Mouse (Mus musculus) olfactory bulb, adult 2 months (tissue): ENCODE results near the gene Txndc12. TPM values are rescaled to one million over a fixed set of nuclear protein-coding genes. Genes with fewer than 3 reads are reported as not detected.

Source experiments
- H3K27ac ChIP-seq: fragments of 200-500 bp; 2 replicates; pipeline ENCODE4 v1.5.1; 2012; ENCODE audit warnings: low read depth, low read length; ENCODE audit not compliant: insufficient read depth
- H3K4me1 ChIP-seq: fragments of 200-500 bp; 2 replicates; pipeline ENCODE4 v1.6.1; 2012; ENCODE audit warnings: low read length; ENCODE audit not compliant: control insufficient read depth, insufficient read depth
- H3K4me3 ChIP-seq: fragments of 200-500 bp; 2 replicates; pipeline ENCODE4 v1.5.1; 2012; ENCODE audit warnings: mild to moderate bottlenecking, low read depth, low read length, moderate library complexity; ENCODE audit not compliant: insufficient read depth
- CTCF ChIP-seq: fragments of 200-500 bp; IDR thresholded peaks from 2 replicates; pipeline ENCODE4 v1.5.1; 2012; ENCODE audit warnings: low read depth, mild to moderate bottlenecking, low read length, moderate library complexity; ENCODE audit not compliant: insufficient read depth
- POLR2A ChIP-seq: fragments of 200-500 bp; IDR thresholded peaks from 2 replicates; pipeline ENCODE4 v1.6.1; 2012; ENCODE audit warnings: mild to moderate bottlenecking, low read depth, low read length, moderate library complexity; ENCODE audit not compliant: insufficient read depth
- WGBS: fragments of 180-500 bp; shearing (Covaris S2); methylation state at CpG from one replicate; pipeline ENCODE4 v1.1.7; 2018; 5-methylcytosine and 5-hydroxymethylcytosine counted together
- polyA plus RNA-seq: library from polyadenylated mRNA; stranded (reverse); fragments of >200 nt; gene quantifications from 2 replicates; pipeline ENCODE4 v1.2.4, GENCODE M21; 2012; ENCODE audit warnings: low replicate concordance; ENCODE audit not compliant: missing spikeins, insufficient read depth, insufficient read length

Txndc12 gene
- polyA plus RNA-seq, 1 experiment: not detected

DNA sequence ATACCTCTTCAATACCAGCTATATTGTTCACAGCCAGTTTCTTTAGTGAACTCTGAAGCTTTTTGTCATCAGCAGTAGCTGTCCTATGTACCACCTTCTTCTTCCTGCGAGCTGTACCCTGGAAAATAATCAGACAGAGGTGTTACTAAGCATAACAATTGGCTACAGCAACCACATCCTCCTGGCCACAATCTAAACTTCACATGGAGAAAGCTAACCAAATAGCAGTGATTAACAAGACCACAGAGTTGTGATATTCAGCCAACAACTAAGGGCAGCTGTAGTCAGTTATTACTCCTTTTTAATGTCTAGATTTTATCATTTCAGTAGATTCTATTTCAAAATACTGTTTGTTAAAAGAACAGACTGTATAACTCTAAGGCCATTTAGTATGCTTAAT, 8.3 kb upstream of the Txndc12 start:
- no peak for TF ChIP-seq CTCF
- no peak for TF ChIP-seq POLR2A
- H3K4me1 ChIP-seq: peaks cover 4% of the 10 kb centered on the region; the same call in 1 of the 2 replicates
- WGBS: 87% methylated on average over 1 of the region's 1 CpGs
- no peak overlapping the region for H3K27ac ChIP-seq
- H3K4me3 ChIP-seq: no peak overlapping the region

GRCm38 (mm10) chr4:108826643-108827042, 7.8 kb upstream of the Txndc12 start:
- Histone ChIP-seq H3K4me3 (no peak overlapping the region), H3K4me1 (peaks cover 4% of the 10 kb centered on the region; the same call in 1 of the 2 replicates), H3K27ac (no peak overlapping the region)
- WGBS: 78% methylated on average over 2 of the region's 2 CpGs
- TF ChIP-seq POLR2A (no peak), CTCF (no peak)

DNA sequence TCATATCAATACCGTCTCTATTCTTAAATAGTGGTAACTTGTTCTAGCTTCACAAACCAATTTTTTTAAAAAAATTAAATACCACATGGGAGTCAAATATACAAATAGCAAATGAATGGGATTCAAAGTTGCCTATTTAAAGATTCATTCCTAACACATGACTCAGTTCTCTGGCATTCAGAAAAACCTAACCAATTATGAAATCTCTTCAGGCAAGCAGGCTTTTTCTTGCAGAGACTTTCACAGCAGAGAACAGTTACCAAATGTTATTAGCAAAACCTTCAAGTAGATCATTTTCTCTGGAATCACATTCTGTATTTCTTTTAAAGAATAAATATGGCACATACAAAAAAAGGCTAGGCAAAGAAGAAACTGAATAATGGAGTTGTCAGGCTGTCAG, 3.7 kb upstream of the Txndc12 start:
- WGBS: 34% methylated on average over 1 of the region's 1 CpGs
- H3K27ac ChIP-seq: no peak overlapping the region
- TF ChIP-seq POLR2A (no peak), CTCF (no peak)
- H3K4me3 ChIP-seq: no peak overlapping the region
- peaks cover 9% of the 10 kb centered on the region for H3K4me1 ChIP-seq

- Histone ChIP-seq H3K4me1 (peaks cover 10% of the 10 kb centered on the region), H3K27ac (peak within 1 kb of the TSS; percentile 99), H3K4me3 (peak within 1 kb of the TSS; percentile 100)
- peak; percentile 75; the same call in 1 of the 2 replicates for TF ChIP-seq POLR2A
- no peak for TF ChIP-seq CTCF
- WGBS: under 1% methylated on average over 73 of the region's 73 CpGs
These were observed 1.2 kb upstream of the Txndc12 start, which contains the start of gene Btf3l4 for GRCm38 (mm10) chr4:108832916-108833827. Btf3l4 (minus strand) TSS chr4:108833614.

DNA sequence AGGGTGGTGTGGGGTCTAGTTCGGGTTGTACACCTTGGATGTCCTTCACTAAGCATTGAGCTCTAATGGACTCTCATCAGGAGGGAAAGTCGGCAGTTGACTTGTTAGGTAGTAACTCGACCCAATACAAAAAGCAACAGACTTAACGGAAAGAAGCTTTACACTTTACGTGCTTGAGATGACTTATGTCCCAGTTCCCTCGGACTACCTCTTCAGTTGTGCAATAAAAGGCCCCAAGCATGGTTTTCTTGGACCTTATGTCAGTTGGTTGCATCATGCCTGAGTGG, 630 bp upstream of the Txndc12 start:
- H3K4me3 ChIP-seq: peak overlapping the region; percentile 100
- under 1% methylated on average over 6 of the region's 6 CpGs for WGBS
- peak overlapping the region; percentile 95 for H3K27ac ChIP-seq
- peaks cover 10% of the 10 kb centered on the region for H3K4me1 ChIP-seq
- no peak for TF ChIP-seq POLR2A
- no peak for TF ChIP-seq CTCF

- WGBS: 1% methylated on average over 15 of the region's 15 CpGs
- peaks cover 10% of the 10 kb centered on the region for H3K4me1 ChIP-seq
- H3K27ac ChIP-seq: peak overlapping the region; percentile 66
- no peak for TF ChIP-seq POLR2A
- no peak for TF ChIP-seq CTCF
- H3K4me3 ChIP-seq: peak overlapping the region; percentile 100
These were observed 540 bp downstream of the Txndc12 start for GRCm38 (mm10) chr4:108834971-108835311.

DNA sequence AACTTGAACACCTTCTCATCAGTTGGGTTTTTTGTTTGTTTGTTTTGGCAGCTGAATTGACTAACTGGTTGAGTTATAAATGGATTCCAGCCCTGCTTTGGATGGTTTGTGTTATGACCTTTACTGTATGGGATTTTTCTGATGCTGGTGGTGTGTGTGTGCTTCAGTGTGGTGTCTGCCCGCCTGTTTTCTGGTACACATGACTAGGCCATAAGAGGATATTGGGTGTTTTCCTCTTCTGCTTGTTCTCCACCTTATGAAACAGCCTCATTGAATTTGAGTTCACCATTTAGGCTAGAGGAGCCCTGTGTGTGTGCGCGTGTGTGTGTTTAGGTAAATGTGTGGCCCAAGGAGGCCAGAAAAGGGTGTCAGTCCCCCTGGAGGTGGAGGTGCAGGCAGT, 1.1 kb downstream of the Txndc12 start:
- Histone ChIP-seq H3K4me3 (peak overlapping the region; percentile 12), H3K27ac (no peak overlapping the region), H3K4me1 (peaks cover 7% of the 10 kb centered on the region)
- TF ChIP-seq POLR2A: no peak
- TF ChIP-seq CTCF: no peak
- WGBS: 60% methylated on average over 3 of the region's 3 CpGs

DNA sequence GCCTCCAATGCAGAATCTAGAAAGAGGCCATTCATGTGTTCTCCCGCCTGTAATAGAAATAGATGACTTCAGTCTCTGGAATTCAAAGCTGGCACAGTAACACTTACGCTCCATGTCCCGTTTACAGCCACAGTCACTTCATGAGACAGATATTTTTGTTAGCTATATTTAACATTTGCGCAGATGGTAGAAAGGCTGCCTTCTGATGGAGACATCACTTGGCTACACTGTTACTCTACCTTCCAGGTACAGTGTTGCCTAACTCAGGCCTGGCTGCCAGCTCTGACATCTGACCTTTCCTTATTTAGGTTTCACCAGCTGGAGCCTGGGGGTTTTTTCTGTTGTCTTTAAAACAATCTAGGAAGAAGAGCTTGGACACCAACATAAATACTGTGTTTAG, 3.6 kb downstream of the Txndc12 start:
- no peak for TF ChIP-seq POLR2A
- no peak for TF ChIP-seq CTCF
- Histone ChIP-seq H3K4me3 (no peak overlapping the region), H3K4me1 (peaks cover 7% of the 10 kb centered on the region), H3K27ac (no peak overlapping the region)
- 63% methylated on average over 4 of the region's 4 CpGs for WGBS

DNA sequence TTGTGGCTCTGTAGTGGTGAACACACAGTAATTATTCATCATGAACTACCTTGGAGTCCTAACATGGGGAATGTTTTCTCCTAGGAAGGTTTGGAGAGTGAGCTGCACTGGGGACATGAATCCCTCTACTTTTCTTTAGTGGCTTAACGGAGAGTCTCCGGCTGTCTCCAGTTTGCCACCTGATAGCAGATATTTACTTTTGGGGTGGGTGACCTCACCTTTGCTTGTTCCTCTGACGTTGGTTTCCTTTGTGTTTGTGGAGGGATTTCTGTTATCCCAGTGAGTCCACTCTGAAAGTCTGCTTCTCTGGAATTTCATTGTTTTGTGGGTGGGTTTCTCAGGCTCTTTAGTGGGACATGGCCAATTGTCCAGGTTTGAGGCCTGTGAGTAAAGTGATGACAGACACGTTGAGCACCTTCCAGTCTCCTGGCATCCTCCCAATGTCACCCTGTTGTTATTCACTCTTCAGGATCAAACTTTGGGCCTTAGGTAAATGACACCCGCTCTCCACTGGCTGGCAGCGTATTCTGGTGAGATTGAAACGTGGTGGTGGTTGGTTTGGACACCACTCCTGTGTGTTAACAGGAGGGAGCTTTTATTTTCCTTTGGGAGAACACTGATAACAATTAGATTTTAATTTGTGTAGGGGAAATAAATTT, 7.6 kb downstream of the Txndc12 start:
- no peak for TF ChIP-seq POLR2A
- no peak for TF ChIP-seq CTCF
- WGBS: 91% methylated on average over 7 of the region's 7 CpGs
- Histone ChIP-seq H3K4me3 (no peak overlapping the region), H3K4me1 (no peaks in the 10 kb centered on the region), H3K27ac (no peak overlapping the region)

DNA sequence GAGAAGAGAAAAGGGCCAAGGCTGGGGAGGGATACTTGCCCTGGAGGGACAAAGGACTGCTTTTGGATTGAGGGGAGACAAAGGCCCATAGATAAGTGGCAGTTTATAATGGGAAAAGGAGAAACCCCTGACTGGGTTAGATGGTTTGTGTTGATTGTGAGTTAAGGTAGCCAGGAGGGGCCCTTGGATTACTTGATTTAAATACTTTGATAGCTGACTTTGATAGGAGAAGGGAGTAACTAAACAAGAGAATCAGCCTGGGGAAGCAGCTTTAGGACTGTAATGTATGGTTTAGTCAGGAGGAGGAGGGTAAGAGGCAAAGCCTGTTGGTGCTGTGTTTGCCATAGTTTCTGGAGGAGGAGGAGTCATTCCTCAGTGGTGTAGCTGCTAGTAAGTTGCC, 8.9 kb downstream of the Txndc12 start:
- TF ChIP-seq POLR2A: no peak
- no peak for TF ChIP-seq CTCF
- Histone ChIP-seq H3K4me3 (no peak overlapping the region), H3K27ac (no peak overlapping the region), H3K4me1 (0 out of 2 replicates have a peak, but pooled peaks cover under 1% of the 10 kb centered on the region)
